Mouse (Mus musculus): ENCODE data around the gene Mast3. TPM values are rescaled to one million over a fixed set of nuclear protein-coding genes. Genes with fewer than 3 reads are reported as not detected.
A peak's percentile ranks its signal among the peaks of the same experiment; 100 is the strongest.

Mast3 gene
- polyA plus RNA-seq, 1 experiment from 2014 or later = 18.3 TPM

DNA sequence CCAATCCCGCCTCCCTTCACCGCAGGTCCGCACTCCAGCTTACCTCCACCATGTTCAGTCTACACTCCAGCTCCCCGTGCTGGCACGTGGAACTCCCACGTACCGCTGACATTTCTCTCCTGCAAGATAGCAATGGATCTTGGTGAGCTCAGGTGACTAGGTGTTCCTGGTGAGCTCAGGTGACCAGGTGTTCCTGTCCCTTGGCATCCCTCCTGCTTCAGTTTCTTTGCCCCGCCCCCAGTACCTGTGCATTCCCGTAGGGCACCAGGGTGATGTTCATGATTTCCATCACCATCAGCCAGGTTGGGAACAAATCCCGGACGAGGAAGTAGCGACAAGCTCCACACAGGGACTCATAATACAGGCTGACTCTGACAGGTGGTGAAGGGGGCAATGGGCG is 40.2 kb downstream of the Mast3 start:
- H3K9me3 ChIP-seq = no peaks in the 10 kb centered on the region

DNA sequence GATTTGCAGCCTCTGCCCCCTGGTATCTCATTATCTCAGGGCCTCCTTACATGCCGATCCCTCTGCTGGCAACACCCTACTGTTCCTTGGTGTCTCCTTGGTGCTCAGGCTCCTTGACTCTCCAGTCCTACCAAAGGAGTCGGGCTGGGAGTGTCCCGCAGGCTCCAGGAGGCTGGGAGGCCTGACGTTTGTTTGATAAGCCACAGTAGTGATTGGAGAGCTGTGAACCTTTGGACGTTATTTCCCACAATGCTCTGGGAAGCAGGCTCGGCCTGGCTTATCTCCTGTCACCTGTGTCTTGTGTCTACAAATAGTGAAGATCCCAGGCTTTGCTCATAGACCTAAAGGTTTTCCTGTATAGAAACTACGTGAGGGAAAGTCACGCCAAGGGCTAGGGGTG is 40.8 kb downstream of the Mast3 start:
- H3K9me3 ChIP-seq = no peaks in the 10 kb centered on the region
- WGBS = 88% methylated on average over 8 of the region's 8 CpGs
- no peak for ATAC-seq
- H3K9ac ChIP-seq (replicated peaks) = no peak overlapping the region
- peaks cover 36% of the 10 kb centered on the region for H3K4me1 ChIP-seq (replicated peaks)
- H3K4me2 ChIP-seq (replicated peaks) = no peak overlapping the region
- H3K27me3 ChIP-seq = peaks cover 21% of the 10 kb centered on the region
- no peak overlapping the region for H3K4me3 ChIP-seq (replicated peaks)
- H3K27ac ChIP-seq = no peak overlapping the region
- H3K36me3 ChIP-seq = peaks cover 22% of the 10 kb centered on the region

More for the DNA sequence above, 40.2 kb downstream of the Mast3 start:
- 94% methylated on average over 13 of the region's 13 CpGs for WGBS
- H3K4me3 ChIP-seq (replicated peaks) = no peak overlapping the region
- H3K36me3 ChIP-seq = peaks cover 24% of the 10 kb centered on the region
- peaks cover 33% of the 10 kb centered on the region for H3K4me1 ChIP-seq (replicated peaks)
- H3K27me3 ChIP-seq = peaks cover 21% of the 10 kb centered on the region
- no peak overlapping the region for H3K9ac ChIP-seq (replicated peaks)
- H3K4me2 ChIP-seq (replicated peaks) = no peak overlapping the region
- H3K27ac ChIP-seq = no peak overlapping the region
- ATAC-seq = no peak

DNA sequence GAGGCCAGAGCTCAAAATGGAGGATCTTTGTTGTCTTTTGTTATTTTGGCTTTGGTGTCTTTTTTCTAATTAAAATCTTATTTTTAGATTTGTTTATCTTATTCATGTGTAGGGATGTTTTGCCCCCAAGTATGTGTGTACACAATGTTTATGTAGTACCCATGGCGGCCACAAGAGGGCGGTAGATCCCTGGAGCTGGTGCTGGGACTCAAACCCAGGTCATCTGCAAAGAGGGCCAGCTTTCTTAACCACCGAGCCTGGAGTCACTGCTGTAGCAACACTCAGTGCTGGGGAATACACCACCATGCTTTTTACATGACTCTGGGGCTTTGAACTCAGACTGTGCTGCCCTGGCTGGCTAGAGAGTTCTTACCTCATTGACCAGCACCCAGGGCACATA is 41.5 kb downstream of the Mast3 start:
- 1% methylated on average over 3 of the region's 3 CpGs for WGBS
- H3K4me1 ChIP-seq (replicated peaks) = peaks cover 43% of the 10 kb centered on the region
- no peak for ATAC-seq

DNA sequence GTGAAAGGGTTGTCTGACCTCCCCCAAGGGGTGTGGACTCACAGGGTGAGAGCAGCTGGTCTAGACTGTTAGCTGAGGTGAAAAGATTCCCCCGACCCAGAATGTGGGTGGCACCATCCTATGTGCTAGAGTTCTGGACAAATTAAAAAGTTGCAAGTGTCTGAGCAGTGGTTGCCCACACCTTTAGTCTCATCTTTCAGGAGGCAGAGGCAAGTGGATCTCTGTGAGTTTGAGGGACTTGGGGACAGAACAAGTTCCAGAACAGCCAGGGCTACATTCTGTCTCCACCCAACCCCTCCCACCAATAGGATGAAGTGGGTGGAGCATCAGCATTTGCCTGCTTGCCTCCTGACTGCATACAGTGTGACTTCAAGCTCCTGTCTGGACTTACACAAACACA is 42.7 kb downstream of the Mast3 start:
- Histone ChIP-seq H3K36me3 (peaks cover 23% of the 10 kb centered on the region), H3K27me3 (peaks cover 13% of the 10 kb centered on the region), H3K4me1 (replicated peaks) (peaks cover 48% of the 10 kb centered on the region), H3K9ac (replicated peaks) (no peak overlapping the region), H3K27ac (no peak overlapping the region), H3K4me3 (replicated peaks) (no peak overlapping the region), H3K4me2 (replicated peaks) (no peak overlapping the region), H3K9me3 (no peaks in the 10 kb centered on the region)
- ATAC-seq = no peak
- WGBS = 77% methylated on average over 1 of the region's 1 CpGs

More for the DNA sequence above, 41.5 kb downstream of the Mast3 start:
- Histone ChIP-seq H3K9me3 (no peaks in the 10 kb centered on the region), H3K27ac (no peak overlapping the region), H3K4me2 (replicated peaks) (no peak overlapping the region), H3K27me3 (peaks cover 21% of the 10 kb centered on the region), H3K9ac (replicated peaks) (no peak overlapping the region), H3K4me3 (replicated peaks) (no peak overlapping the region), H3K36me3 (peaks cover 21% of the 10 kb centered on the region)

DNA sequence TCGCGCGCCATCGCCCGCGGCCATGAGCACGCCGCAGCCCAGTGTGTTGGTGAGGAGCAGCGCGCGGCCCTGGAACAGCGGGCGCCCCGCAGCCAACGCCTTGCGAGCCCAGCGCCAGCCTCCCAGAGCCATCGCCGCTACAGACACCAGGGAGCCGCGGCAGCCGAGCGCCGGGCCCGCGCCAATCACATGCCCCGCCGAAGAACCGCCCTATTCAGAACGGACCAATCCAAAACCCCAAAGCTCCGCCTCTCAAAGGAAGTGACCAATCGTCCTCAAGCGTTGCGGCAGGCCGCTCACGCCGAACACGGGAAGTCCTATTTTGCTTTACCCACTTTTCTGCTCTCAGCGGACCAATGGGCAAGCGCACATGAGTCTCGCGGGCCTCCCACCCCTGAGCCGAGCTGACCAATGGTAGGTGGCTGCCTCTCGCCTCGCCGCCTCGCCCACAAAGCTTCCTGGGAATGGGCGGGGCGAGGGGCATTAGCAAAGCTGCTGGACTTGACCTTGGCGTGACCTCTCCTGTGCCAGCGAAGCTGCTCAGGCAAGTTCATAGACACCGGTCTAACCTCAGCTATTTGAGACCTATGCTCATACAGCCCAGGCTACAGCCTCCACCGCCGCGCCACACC is 44.0 kb downstream of the Mast3 start, which contains the start of gene Mpv17l2:
Gene Mpv17l2 (minus strand): TSS at position 172 of the 632 bp plus-strand sequence.
- Histone ChIP-seq H3K9ac (replicated peaks) (peak within 1 kb of the TSS; percentile 88), H3K4me3 (replicated peaks) (peak within 1 kb of the TSS; percentile 73), H3K4me1 (replicated peaks) (peaks cover 45% of the 10 kb centered on the region), H3K27ac (peak within 1 kb of the TSS; percentile 80), H3K27me3 (peaks cover 3% of the 10 kb centered on the region; the same call in 1 of the 2 replicates), H3K4me2 (replicated peaks) (peak within 1 kb of the TSS; percentile 99), H3K36me3 (peaks cover 35% of the 10 kb centered on the region), H3K9me3 (no peaks in the 10 kb centered on the region)
- peak; percentile 96 for ATAC-seq
- under 1% methylated on average over 55 of the region's 55 CpGs for WGBS

DNA sequence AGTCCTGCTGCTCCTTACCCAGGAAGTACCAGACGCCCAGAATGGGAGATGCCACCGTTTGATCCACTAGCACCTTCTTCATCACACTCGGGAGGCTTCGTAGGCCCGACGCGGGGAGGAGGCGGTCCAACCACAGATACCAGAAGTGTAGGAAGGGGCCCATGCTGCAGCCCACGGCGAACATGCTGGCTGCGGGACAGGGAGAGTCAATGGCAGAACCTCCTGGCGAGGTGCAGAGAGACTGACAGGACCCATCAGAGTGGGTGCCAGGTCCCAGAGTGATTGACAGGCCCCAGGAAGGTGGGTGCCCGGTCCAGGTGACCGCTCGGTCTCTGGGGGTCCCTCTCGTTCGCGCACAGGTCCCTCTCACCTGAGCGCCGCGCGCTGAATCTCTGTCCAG is 44.5 kb downstream of the Mast3 start:
- Histone ChIP-seq H3K36me3 (peaks cover 35% of the 10 kb centered on the region), H3K27ac (peak overlapping the region; percentile 80), H3K4me2 (replicated peaks) (peak overlapping the region; percentile 99), H3K4me1 (replicated peaks) (peaks cover 48% of the 10 kb centered on the region), H3K27me3 (no peaks in the 10 kb centered on the region), H3K4me3 (replicated peaks) (peak overlapping the region; percentile 73), H3K9me3 (no peaks in the 10 kb centered on the region), H3K9ac (replicated peaks) (peak overlapping the region; percentile 88)
- 1% methylated on average over 22 of the region's 22 CpGs for WGBS
- no peak for ATAC-seq

DNA sequence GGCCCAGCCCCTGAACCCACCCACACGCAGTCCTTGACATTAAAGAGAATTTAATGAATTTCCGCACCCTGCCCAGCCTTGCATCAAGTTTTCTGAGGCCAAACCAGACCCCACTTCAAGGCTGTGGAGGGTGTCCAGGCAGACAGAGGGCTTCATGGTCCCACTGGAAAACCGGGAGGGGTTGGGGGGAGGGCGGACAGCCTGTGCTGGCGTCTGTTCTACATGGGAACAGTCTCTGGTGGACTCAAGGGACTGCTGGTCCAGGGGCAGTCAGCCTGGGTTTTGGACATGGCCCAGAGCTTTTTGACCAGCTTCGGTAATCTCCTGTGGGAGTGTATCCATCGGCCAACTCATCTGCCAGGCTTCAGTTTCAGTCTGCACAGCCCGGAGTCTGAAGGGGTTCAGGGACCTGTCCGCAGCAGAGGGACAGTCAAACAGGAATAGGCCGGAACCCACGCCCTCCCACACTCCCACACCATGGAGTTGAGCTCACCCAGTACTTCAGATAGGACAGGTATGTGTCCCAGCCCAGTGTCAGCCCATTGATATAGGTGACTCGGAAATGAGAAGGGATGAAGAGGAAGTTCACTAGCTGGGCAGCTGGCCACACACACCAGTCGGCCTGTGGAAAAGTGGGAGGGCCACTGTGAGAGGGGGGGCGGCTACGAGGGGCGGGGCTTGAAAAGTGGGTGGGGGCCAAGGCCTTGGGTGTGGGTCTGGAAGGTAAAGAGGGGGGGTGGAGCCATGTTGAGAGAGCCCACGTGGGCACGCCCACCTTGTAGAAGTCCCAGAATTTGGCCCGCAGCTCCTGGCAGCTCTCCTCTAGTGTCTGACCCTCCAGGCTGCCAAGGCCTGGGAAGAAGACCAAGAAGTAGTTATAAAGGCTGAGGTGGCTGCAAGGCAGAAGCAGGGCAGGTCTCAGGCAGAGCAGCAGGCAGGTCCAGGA is 46.0 kb downstream of the Mast3 start:
- 73% methylated on average over 19 of the region's 19 CpGs for WGBS
- 0 out of 2 replicates have a peak overlapping the region, but pooled peaks have one; percentile 28 for H3K9ac ChIP-seq (replicated peaks)
- H3K9me3 ChIP-seq = no peaks in the 10 kb centered on the region
- no peak overlapping the region; the same call in 1 of the 2 replicates for H3K27ac ChIP-seq
- H3K4me2 ChIP-seq (replicated peaks) = peak overlapping the region; percentile 99
- H3K36me3 ChIP-seq = peaks cover 32% of the 10 kb centered on the region
- peaks cover 53% of the 10 kb centered on the region for H3K4me1 ChIP-seq (replicated peaks)
- no peak for ATAC-seq
- no peak overlapping the region for H3K4me3 ChIP-seq (replicated peaks)
- H3K27me3 ChIP-seq = no peaks in the 10 kb centered on the region

DNA sequence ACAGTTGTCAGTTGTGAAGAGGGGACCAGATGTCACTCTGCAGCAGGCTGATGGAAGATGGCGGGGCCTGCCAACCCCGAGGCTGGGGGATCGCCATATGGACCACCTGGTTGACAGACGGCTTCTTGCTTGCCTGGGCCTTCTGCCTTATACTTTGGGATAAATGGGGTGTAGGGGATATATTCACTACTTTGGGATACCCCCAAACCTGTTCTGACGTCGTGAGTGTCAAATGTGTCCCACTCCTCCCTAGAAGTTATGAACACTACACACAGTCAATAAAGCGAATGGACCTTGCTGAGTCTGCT is 46.6 kb downstream of the Mast3 start:
- no peak overlapping the region for H3K27ac ChIP-seq
- H3K4me1 ChIP-seq (replicated peaks) = peaks cover 53% of the 10 kb centered on the region
- no peak overlapping the region for H3K4me3 ChIP-seq (replicated peaks)
- 88% methylated on average over 7 of the region's 7 CpGs for WGBS
- H3K27me3 ChIP-seq = no peaks in the 10 kb centered on the region
- H3K9ac ChIP-seq (replicated peaks) = no peak overlapping the region
- no peak for ATAC-seq
- peaks cover 32% of the 10 kb centered on the region for H3K36me3 ChIP-seq
- H3K4me2 ChIP-seq (replicated peaks) = no peak overlapping the region
- no peaks in the 10 kb centered on the region for H3K9me3 ChIP-seq

DNA sequence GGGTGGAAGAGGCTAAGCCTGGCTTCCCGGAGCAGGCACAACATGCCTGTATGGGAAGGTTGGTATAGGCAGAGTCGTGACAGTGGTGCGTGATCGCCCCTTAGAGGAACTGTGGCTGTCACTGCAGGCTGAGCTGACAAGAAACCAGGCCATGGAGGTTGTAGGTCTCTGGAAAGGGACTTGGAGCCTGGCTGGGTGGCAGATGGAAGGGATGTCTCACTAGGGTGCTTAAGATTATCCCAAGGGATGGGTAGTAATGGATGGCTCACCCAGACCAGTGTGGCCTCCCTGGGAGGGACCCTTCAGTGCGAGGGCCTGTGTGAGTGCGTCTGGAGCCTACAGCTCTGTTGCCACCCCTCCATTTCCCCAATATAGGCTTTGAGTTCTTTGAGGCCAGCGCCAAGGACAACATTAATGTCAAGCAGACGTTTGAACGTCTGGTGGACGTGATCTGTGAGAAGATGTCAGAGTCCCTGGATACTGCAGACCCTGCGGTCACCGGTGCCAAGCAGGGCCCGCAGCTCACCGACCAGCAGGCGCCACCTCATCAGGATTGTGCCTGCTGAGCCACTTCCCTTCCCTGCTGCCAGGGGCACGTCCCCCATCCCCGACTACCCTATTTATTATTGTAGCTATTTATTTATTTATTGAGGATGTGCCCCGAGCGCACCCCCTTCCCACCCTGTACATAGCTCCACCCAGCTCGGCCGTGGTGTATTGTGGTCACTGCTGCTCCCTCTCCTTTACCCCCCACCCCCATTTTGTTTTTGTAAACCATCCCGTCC is 47.1 kb downstream of the Mast3 start:
- ATAC-seq = no peak
- Histone ChIP-seq H3K9ac (replicated peaks) (no peak overlapping the region; the same call in 1 of the 2 replicates), H3K36me3 (peaks cover 32% of the 10 kb centered on the region), H3K9me3 (no peaks in the 10 kb centered on the region), H3K4me1 (replicated peaks) (peaks cover 53% of the 10 kb centered on the region), H3K4me2 (replicated peaks) (no peak overlapping the region), H3K27ac (no peak overlapping the region), H3K27me3 (no peaks in the 10 kb centered on the region), H3K4me3 (replicated peaks) (no peak overlapping the region)
- 69% methylated on average over 22 of the region's 22 CpGs for WGBS

DNA sequence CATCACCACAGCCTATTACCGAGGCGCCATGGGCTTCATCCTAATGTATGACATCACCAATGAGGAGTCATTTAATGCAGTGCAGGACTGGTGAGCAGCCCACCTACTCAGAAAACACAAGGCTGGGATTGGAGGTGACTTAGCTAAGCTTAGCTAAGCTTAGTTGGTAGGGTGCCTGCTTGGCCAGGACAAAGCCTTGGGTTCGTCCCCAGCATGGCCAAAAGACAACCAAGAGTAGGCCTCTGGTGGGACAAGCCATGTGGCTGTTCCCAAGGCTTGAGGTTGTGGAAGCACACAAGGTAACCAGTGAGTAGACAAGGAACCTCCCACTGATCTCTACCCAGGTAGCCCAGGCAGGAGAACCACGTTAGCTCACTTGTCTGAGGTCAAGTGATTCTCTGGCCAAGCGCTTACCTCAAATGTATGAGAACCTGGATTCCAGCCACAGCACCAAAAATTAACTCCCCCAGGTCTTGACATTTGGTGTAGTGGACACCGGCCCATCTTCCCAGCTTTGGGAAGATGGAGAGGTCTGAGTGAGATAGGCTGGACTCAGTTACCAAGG is 48.3 kb downstream of the Mast3 start:
- Histone ChIP-seq H3K4me1 (replicated peaks) (peaks cover 52% of the 10 kb centered on the region), H3K9me3 (no peaks in the 10 kb centered on the region), H3K36me3 (peaks cover 32% of the 10 kb centered on the region), H3K27ac (no peak overlapping the region), H3K4me3 (replicated peaks) (no peak overlapping the region), H3K9ac (replicated peaks) (no peak overlapping the region), H3K27me3 (no peaks in the 10 kb centered on the region), H3K4me2 (replicated peaks) (no peak overlapping the region)
- 87% methylated on average over 6 of the region's 6 CpGs for WGBS
- ATAC-seq = no peak

DNA sequence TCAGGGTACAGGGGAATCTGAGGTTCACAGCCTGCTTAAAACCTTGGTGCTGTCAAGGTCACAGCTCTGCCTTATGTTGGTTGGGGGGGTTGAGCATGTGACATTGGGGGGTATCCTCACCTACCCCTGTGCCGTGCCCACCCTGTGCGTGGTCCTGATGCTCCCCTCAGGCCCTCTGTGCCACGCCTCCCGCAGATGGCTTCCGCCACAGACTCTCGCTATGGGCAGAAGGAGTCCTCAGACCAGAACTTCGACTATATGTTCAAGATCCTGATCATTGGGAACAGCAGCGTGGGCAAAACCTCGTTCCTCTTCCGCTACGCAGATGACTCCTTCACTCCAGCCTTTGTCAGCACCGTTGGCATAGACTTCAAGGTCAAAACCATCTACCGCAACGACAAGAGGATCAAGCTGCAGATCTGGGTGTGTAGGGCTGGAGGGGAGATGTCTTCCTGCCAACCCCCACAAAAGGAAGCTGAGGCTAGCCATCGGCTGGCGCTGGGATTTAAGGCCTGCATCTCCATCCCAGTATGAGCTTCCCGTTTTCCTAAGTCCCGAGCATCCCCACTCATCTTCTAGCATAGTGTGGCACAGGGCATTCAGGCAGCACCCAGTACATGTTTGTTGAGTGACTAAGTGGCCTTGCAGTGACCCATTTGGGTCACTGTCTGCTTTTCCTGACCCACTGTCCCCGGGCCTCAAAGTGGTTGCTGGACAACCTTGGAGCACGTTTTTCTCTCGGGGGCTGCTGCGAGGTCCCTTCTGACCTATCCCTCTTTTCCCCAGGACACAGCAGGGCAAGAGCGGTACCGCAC is 49.0 kb downstream of the Mast3 start:
- peaks cover 47% of the 10 kb centered on the region for H3K4me1 ChIP-seq (replicated peaks)
- H3K27ac ChIP-seq = no peak overlapping the region
- H3K9ac ChIP-seq (replicated peaks) = peak overlapping the region; percentile 84
- H3K9me3 ChIP-seq = no peaks in the 10 kb centered on the region
- peak overlapping the region; percentile 79 for H3K4me3 ChIP-seq (replicated peaks)
- no peaks in the 10 kb centered on the region for H3K27me3 ChIP-seq
- peaks cover 32% of the 10 kb centered on the region for H3K36me3 ChIP-seq
- WGBS = 85% methylated on average over 24 of the region's 24 CpGs
- peak overlapping the region; percentile 93 for H3K4me2 ChIP-seq (replicated peaks)
- no peak for ATAC-seq
